Mouse (Mus musculus): ENCODE measurements at regions not wholly inside any gene's neighbourhood (a gene's known extent, or its start where the extent isn't known, plus 50 kb on each side); places are given as distances from the start of the nearest gene placed in this dataset.

DNA sequence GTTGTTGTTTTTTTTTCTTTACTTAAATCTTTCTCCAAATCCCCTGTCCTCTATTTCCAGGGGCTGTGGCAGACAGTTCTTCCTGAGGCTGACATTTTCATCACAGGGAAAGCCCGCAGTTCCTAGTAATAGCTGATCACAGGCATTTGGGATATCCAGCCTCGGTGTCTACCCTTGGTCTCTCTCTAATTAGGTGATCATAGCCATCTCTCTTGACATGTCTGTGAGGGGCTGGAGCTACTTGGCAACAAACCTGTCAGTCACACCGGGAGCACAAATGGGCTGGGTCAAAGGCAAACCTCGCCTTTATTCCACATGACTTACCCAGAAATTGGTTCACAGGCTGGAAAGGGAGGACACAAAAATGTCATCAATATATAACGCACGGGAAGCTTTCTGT is 86.7 kb upstream of the Mylip start:
- ATAC-seq (replicated peaks; ENCODE audit: low FRiP score, low TSS enrichment, low read depth) (no peak), DNase-seq (ENCODE audit: low spot score) (no peak)
- Histone ChIP-seq H3K9me3 (ENCODE audit: control insufficient read depth, low read length) (no peaks in the 10 kb centered on the region), H3K4me3 (ENCODE audit: low read depth, low read length) (no peak overlapping the region), H3K27ac (ENCODE audit: low read depth) (no peak overlapping the region), H3K9ac (ENCODE audit: low read length) (no peak overlapping the region), H3K4me1 (replicated peaks; ENCODE audit: control insufficient read depth, insufficient read depth, low read length) (no peaks in the 10 kb centered on the region), H3K4me2 (ENCODE audit: low read length) (no peak overlapping the region), H3K36me3 (ENCODE audit: control insufficient read depth, insufficient read depth, low read length) (no peaks in the 10 kb centered on the region), H3K27me3 (replicated peaks; ENCODE audit: control insufficient read depth, insufficient read depth, low read length) (no peaks in the 10 kb centered on the region)
- 77% methylated on average over 6 of the region's 6 CpGs for WGBS

DNA sequence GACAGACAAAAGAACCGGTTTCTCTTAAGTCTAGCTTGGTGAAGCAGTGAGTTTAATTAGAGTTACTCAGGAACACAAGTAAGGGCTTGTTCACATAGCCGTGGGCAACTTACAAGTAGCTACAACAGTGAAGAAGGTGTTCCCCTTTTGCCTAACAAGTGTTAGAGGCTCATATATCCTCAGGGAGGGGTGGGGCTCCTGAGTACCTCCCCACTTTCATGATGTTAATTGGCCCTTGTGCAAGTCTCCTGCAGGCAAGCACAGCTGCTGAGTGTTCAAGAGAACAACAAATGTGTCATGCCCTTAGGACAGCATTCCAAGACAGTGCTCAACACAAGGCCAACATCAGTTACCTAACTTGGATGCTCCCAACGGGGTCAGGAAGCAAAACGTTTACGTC is 83.4 kb upstream of the Mylip start:
- Histone ChIP-seq H3K27ac (ENCODE audit: low read depth) (no peak overlapping the region), H3K27me3 (replicated peaks; ENCODE audit: control insufficient read depth, insufficient read depth, low read length) (no peaks in the 10 kb centered on the region), H3K36me3 (ENCODE audit: control insufficient read depth, insufficient read depth, low read length) (no peaks in the 10 kb centered on the region), H3K4me2 (ENCODE audit: low read length) (no peak overlapping the region), H3K4me1 (replicated peaks; ENCODE audit: control insufficient read depth, insufficient read depth, low read length) (no peaks in the 10 kb centered on the region), H3K4me3 (ENCODE audit: low read depth, low read length) (no peak overlapping the region), H3K9ac (ENCODE audit: low read length) (no peak overlapping the region), H3K9me3 (ENCODE audit: control insufficient read depth, low read length) (no peaks in the 10 kb centered on the region)
- DNase-seq (ENCODE audit: low spot score), result no peak
- WGBS, result 73% methylated on average over 5 of the region's 5 CpGs
- ATAC-seq (replicated peaks; ENCODE audit: low FRiP score, low TSS enrichment, low read depth), result no peak

DNA sequence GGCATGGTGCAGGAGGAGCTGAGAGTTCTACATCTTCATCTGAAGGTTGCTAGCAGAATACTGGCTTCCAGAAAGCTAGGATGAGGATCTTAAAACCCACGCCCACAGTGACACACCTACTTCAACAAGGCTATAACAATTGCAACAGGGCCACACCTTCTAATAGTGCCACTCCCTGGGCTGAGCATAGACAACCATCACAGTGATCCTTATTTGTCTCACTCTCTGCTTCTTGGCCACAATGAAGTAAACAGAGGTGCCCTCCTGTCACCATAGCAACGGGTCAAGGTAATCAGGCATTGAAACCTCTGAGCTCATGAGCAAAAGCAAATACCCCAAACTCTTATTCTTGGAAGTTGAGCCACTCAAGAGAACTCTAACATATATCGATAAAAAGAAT is 82.3 kb upstream of the Mylip start:
- H3K36me3 ChIP-seq (ENCODE audit: control insufficient read depth, insufficient read depth, low read length), result no peaks in the 10 kb centered on the region
- ATAC-seq (replicated peaks; ENCODE audit: low FRiP score, low TSS enrichment, low read depth) (no peak), DNase-seq (ENCODE audit: low spot score) (no peak)
- H3K27ac ChIP-seq (ENCODE audit: low read depth), result no peak overlapping the region
- 90% methylated on average over 3 of the region's 3 CpGs for WGBS
- no peak overlapping the region for H3K9ac ChIP-seq (ENCODE audit: low read length)
- H3K4me2 ChIP-seq (ENCODE audit: low read length), result no peak overlapping the region
- H3K4me1 ChIP-seq (replicated peaks; ENCODE audit: control insufficient read depth, insufficient read depth, low read length), result no peaks in the 10 kb centered on the region
- no peak overlapping the region for H3K4me3 ChIP-seq (ENCODE audit: low read depth, low read length)
- H3K9me3 ChIP-seq (ENCODE audit: control insufficient read depth, low read length), result no peaks in the 10 kb centered on the region
- H3K27me3 ChIP-seq (replicated peaks; ENCODE audit: control insufficient read depth, insufficient read depth, low read length), result no peaks in the 10 kb centered on the region

DNA sequence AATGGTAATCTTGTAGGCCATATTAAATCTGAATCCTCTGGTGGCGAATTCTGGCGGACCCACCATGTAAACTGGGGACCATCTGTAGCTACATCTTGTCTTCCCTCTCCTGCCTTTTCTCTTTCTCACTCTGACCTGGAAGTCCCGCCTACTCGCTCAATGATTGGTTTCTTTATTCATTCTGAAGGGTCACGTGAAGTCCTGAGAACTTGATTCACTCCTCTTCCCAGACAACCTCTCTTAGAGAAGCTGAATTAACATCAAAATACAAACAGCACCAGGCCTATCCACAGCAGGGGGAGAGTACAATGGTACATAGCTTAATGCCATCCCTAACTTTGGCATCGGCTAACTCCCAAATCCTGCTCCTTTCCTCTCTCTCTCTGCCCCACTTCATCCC is 69.9 kb upstream of the Mylip start:
- H3K4me3 ChIP-seq (ENCODE audit: low read depth, low read length), result no peak overlapping the region
- H3K9me3 ChIP-seq (ENCODE audit: control insufficient read depth, low read length), result no peaks in the 10 kb centered on the region
- H3K4me2 ChIP-seq (ENCODE audit: low read length), result no peak overlapping the region
- no peaks in the 10 kb centered on the region for H3K36me3 ChIP-seq (ENCODE audit: control insufficient read depth, insufficient read depth, low read length)
- no peak overlapping the region for H3K9ac ChIP-seq (ENCODE audit: low read length)
- WGBS, result 93% methylated on average over 6 of the region's 6 CpGs
- ATAC-seq (replicated peaks; ENCODE audit: low FRiP score, low TSS enrichment, low read depth), result no peak
- H3K27me3 ChIP-seq (replicated peaks; ENCODE audit: control insufficient read depth, insufficient read depth, low read length), result no peaks in the 10 kb centered on the region
- DNase-seq (ENCODE audit: low spot score), result no peak
- no peak overlapping the region for H3K27ac ChIP-seq (ENCODE audit: low read depth)
- no peaks in the 10 kb centered on the region for H3K4me1 ChIP-seq (replicated peaks; ENCODE audit: control insufficient read depth, insufficient read depth, low read length)

DNA sequence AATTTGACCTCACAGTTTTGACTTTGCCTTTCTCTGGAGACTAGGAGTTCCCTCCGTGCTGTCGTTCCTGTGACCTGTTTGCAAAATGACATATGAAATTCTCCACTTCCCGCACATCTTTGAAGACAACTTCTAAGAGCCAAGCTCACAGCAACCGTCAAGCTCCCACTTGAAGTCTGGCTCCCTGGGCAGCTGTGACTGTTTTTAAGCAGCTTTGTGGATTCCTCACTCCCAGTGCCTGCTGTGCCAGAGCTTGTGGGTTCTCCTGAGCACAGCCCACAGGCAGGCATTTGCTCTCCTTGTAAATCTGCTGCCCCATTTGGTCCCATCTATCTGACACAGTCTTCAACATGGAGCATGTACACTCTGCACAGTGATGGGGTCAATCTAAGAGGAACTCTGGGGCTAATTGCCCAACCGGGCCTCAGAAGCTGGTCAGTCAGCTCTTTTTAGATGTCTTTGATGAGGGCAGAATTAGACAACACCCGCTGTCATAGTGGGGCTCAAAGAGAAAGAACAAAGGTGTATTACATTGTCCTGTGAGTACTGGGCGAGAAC is 63.7 kb upstream of the Mylip start:
- DNase-seq (ENCODE audit: low spot score), result no peak

GRCm38 (mm10) chr13:45326751-45327150 is 62.8 kb upstream of the Mylip start:
- no peaks in the 10 kb centered on the region for H3K4me1 ChIP-seq (replicated peaks; ENCODE audit: control insufficient read depth, insufficient read depth, low read length)
- H3K27ac ChIP-seq (ENCODE audit: low read depth), result no peak overlapping the region
- no peaks in the 10 kb centered on the region for H3K27me3 ChIP-seq (replicated peaks; ENCODE audit: control insufficient read depth, insufficient read depth, low read length)
- no peak overlapping the region for H3K4me3 ChIP-seq (ENCODE audit: low read depth, low read length)
- no peaks in the 10 kb centered on the region for H3K9me3 ChIP-seq (ENCODE audit: control insufficient read depth, low read length)
- H3K9ac ChIP-seq (ENCODE audit: low read length), result no peak overlapping the region
- no peak for DNase-seq (ENCODE audit: low spot score)
- no peak overlapping the region for H3K4me2 ChIP-seq (ENCODE audit: low read length)
- H3K36me3 ChIP-seq (ENCODE audit: control insufficient read depth, insufficient read depth, low read length), result no peaks in the 10 kb centered on the region
- ATAC-seq (replicated peaks; ENCODE audit: low FRiP score, low TSS enrichment, low read depth), result no peak
- WGBS, result 89% methylated on average over 6 of the region's 6 CpGs

More for the DNA sequence above, 63.7 kb upstream of the Mylip start:
- ATAC-seq (replicated peaks; ENCODE audit: low FRiP score, low TSS enrichment, low read depth), result no peak
- Histone ChIP-seq H3K4me2 (ENCODE audit: low read length) (no peak overlapping the region), H3K9ac (ENCODE audit: low read length) (no peak overlapping the region), H3K4me3 (ENCODE audit: low read depth, low read length) (no peak overlapping the region), H3K36me3 (ENCODE audit: control insufficient read depth, insufficient read depth, low read length) (no peaks in the 10 kb centered on the region), H3K9me3 (ENCODE audit: control insufficient read depth, low read length) (no peaks in the 10 kb centered on the region), H3K27ac (ENCODE audit: low read depth) (no peak overlapping the region), H3K4me1 (replicated peaks; ENCODE audit: control insufficient read depth, insufficient read depth, low read length) (no peaks in the 10 kb centered on the region), H3K27me3 (replicated peaks; ENCODE audit: control insufficient read depth, insufficient read depth, low read length) (no peaks in the 10 kb centered on the region)
- 72% methylated on average over 7 of the region's 7 CpGs for WGBS

- DNase-seq (ENCODE audit: low spot score) (no peak), ATAC-seq (replicated peaks; ENCODE audit: low FRiP score, low TSS enrichment, low read depth) (no peak)
- Histone ChIP-seq H3K27ac (ENCODE audit: low read depth) (no peak overlapping the region), H3K4me3 (ENCODE audit: low read depth, low read length) (no peak overlapping the region), H3K9me3 (ENCODE audit: control insufficient read depth, low read length) (no peaks in the 10 kb centered on the region), H3K4me1 (replicated peaks; ENCODE audit: control insufficient read depth, insufficient read depth, low read length) (no peaks in the 10 kb centered on the region), H3K9ac (ENCODE audit: low read length) (no peak overlapping the region), H3K27me3 (replicated peaks; ENCODE audit: control insufficient read depth, insufficient read depth, low read length) (no peaks in the 10 kb centered on the region), H3K4me2 (ENCODE audit: low read length) (no peak overlapping the region), H3K36me3 (ENCODE audit: control insufficient read depth, insufficient read depth, low read length) (no peaks in the 10 kb centered on the region)
- 74% methylated on average over 8 of the region's 8 CpGs for WGBS
These were observed 59.0 kb upstream of the Mylip start for GRCm38 (mm10) chr13:45330561-45330960.

DNA sequence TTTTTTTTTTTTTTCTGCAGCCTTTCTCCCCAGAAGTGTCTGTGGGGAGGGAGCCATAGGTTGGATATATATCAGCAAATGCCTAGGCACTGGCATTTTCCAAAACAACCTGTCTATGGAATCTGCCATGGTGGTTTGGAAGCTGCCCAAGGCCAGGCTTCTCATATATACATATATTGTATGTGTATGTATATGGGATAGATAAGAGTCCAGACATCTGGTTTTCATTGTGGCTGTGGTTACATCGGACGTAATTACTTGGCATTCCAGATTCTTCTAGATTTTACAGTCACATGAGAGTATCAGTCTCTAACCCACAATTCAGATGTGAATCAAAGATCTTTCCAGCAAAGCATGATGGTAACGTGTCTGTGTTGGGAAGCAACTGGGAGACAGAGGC is 57.5 kb upstream of the Mylip start:
- ATAC-seq (replicated peaks; ENCODE audit: low FRiP score, low TSS enrichment, low read depth) (no peak), DNase-seq (ENCODE audit: low spot score) (no peak)
- Histone ChIP-seq H3K9ac (ENCODE audit: low read length) (no peak overlapping the region), H3K27me3 (replicated peaks; ENCODE audit: control insufficient read depth, insufficient read depth, low read length) (no peaks in the 10 kb centered on the region), H3K36me3 (ENCODE audit: control insufficient read depth, insufficient read depth, low read length) (no peaks in the 10 kb centered on the region), H3K27ac (ENCODE audit: low read depth) (no peak overlapping the region), H3K4me1 (replicated peaks; ENCODE audit: control insufficient read depth, insufficient read depth, low read length) (no peaks in the 10 kb centered on the region), H3K9me3 (ENCODE audit: control insufficient read depth, low read length) (no peaks in the 10 kb centered on the region), H3K4me2 (ENCODE audit: low read length) (no peak overlapping the region), H3K4me3 (ENCODE audit: low read depth, low read length) (no peak overlapping the region)
- 64% methylated on average over 3 of the region's 3 CpGs for WGBS

GRCm38 (mm10) chr13:45333634-45334033 is 55.9 kb upstream of the Mylip start:
- H3K36me3 ChIP-seq (ENCODE audit: control insufficient read depth, insufficient read depth, low read length), result no peaks in the 10 kb centered on the region
- H3K9ac ChIP-seq (ENCODE audit: low read length), result no peak overlapping the region
- H3K27me3 ChIP-seq (replicated peaks; ENCODE audit: control insufficient read depth, insufficient read depth, low read length), result no peaks in the 10 kb centered on the region
- H3K27ac ChIP-seq (ENCODE audit: low read depth), result no peak overlapping the region
- ATAC-seq (replicated peaks; ENCODE audit: low FRiP score, low TSS enrichment, low read depth) (no peak), DNase-seq (ENCODE audit: low spot score) (no peak)
- H3K4me2 ChIP-seq (ENCODE audit: low read length), result no peak overlapping the region
- no peaks in the 10 kb centered on the region for H3K4me1 ChIP-seq (replicated peaks; ENCODE audit: control insufficient read depth, insufficient read depth, low read length)
- no peak overlapping the region for H3K4me3 ChIP-seq (ENCODE audit: low read depth, low read length)
- WGBS, result 78% methylated on average over 5 of the region's 5 CpGs
- H3K9me3 ChIP-seq (ENCODE audit: control insufficient read depth, low read length), result no peaks in the 10 kb centered on the region

All from intestine, embryonic 14.5 days (tissue).